Mouse (Mus musculus) bone marrow, adult 2 months (tissue): ENCODE measurements around the gene Sh3pxd2a.

Source experiments
- CTCF ChIP-seq: fragments of 200-500 bp; IDR thresholded peaks from 2 replicates; pipeline ENCODE4 v1.5.1; 2011; ENCODE audit warnings: low read length, control low read depth; ENCODE audit not compliant: control insufficient read depth, insufficient read depth
- POLR2A ChIP-seq: fragments of 200-500 bp; IDR thresholded peaks from 2 replicates; pipeline ENCODE4 v1.6.1; 2011; ENCODE audit warnings: low read depth, mild to moderate bottlenecking, control low read depth, low read length, borderline replicate concordance; ENCODE audit not compliant: control insufficient read depth

- TF ChIP-seq POLR2A (no peak), CTCF (no peak)
These were observed 252.4 kb downstream of the Sh3pxd2a start for GRCm38 (mm10) chr19:47211609-47212312.
